Mouse (Mus musculus): ENCODE data around the gene Eif1ad.

Gene Eif1ad

GRCm38 (mm10) chr19:5419630-5420029 is 53.1 kb downstream of the Eif1ad start:
- in situ Hi-C loops (cut with MboI, MseI): no loop called here

DNA sequence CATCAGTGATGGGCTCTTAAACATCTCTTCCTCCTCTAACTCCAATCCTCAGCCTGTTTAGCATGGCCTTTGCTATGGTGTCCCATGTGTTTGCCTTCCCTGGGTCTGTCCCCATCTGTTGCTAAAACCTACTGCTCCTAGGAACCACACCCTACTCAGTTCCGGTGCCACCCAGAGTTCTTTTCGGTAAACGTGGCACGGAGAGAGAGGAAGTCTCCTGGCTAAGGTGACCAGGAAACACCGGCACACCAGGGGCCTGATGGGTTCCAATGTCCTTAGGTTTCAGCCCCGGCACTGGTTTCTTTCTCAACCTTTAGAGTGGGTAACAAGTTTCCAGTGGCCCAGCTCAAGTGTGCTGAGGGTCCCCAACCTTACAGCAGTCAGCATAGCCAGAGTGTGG is 54.0 kb downstream of the Eif1ad start:
- in situ Hi-C loops (cut with MboI, MseI): no loop called here
